Mouse (Mus musculus) thymus, adult 2 months (tissue): ENCODE results near the gene Zdhhc20.

ENCODE experiments used
- CTCF ChIP-seq: fragments of 200-500 bp; IDR thresholded peaks from 2 replicates; pipeline ENCODE4 v1.5.1; 2012; ENCODE audit warnings: mild to moderate bottlenecking, control low read depth, low read length, moderate library complexity, borderline replicate concordance; ENCODE audit not compliant: control insufficient read depth, poor library complexity, insufficient read depth; ENCODE audit errors: extremely low read depth
- POLR2A ChIP-seq: fragments of 200-500 bp; IDR thresholded peaks from 2 replicates; pipeline ENCODE4 v1.6.1; 2012; ENCODE audit warnings: mild to moderate bottlenecking, low read length, control low read depth, moderate library complexity; ENCODE audit not compliant: control insufficient read depth, poor library complexity, insufficient read depth; ENCODE audit errors: extremely low read depth

DNA sequence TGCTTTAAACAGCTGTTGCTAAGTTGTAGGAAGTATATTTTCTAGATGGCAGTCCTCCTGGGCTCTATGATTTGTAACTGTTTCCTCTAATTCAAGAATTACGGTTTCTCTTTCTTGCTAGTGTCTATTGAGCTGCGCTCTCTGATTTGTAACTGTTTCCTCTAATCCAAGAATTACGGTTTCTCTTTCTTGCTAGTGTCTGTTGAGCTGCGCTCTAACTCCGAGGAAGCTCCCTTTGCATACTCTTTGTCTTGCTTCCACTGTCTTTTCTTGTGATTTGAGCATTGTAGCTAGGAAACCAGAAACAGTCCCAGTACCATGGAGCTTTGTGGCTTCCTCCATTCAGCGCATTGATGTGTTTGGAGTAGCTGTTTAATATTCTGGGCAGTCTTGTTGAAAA lies 25.3 kb upstream of the Zdhhc20 start:
- no peak for TF ChIP-seq CTCF
- no peak for TF ChIP-seq POLR2A
